Mouse (Mus musculus): ENCODE measurements around the gene Sept11. TPM values are rescaled to one million over a fixed set of nuclear protein-coding genes. Genes with fewer than 3 reads are reported as not detected.

Gene Sept11
- total and polyA plus RNA-seq, 3 experiments: 20.4 to 96.1 (median 46.1) TPM

DNA sequence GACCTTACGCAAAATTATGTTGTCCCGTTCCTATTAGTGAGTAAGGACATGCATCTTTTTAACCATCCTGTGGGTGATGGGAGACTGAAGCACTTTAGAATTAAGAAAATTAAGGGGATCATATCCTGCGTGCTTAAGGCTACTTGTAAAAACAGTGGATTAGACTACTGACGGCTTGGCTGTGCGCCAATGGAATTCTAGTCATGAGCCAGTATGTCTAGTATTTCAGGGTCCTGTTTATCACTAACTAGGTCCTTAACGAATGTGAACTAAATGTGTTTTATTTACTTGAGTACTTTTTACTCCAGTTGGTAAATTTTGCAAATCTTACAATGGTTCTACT lies 113.7 kb downstream of the Sept11 start:
- Histone ChIP-seq H3K9me3 (replicated peaks) (no peaks in the 10 kb centered on the region), H3K4me3 (ENCODE audit: low read depth, low read length) (peak overlapping the region; percentile 84), H3K27me3 (ENCODE audit: insufficient read depth, low read length) (no peaks in the 10 kb centered on the region), H3K4me1 (ENCODE audit: insufficient read depth, low read depth, low read length) (peaks cover 31% of the 10 kb centered on the region), H3K36me3 (replicated peaks) (peaks cover 3% of the 10 kb centered on the region)
- TF ChIP-seq GATA2 (IDR thresholded peaks at IDR 0.05; ENCODE audit: borderline replicate concordance, low read depth, low read length) (no peak), CTCF (IDR thresholded peaks at IDR 0.05; ENCODE audit: low read depth, low read length) (no peak), GATA1 (IDR thresholded peaks at IDR 0.05; ENCODE audit: borderline replicate concordance, low read length) (no peak), TAL1 (conservative IDR thresholded peaks at IDR 0.05; ENCODE audit: low read depth, low read length) (no peak), POLR2AphosphoS5 (IDR thresholded peaks at IDR 0.05; ENCODE audit: insufficient replicate concordance, low read depth, low read length) (no peak)
- DNase-seq (ENCODE audit: low spot score) (no peak), ATAC-seq (ENCODE audit: extremely low read depth, insufficient number of reproducible peaks, low FRiP score, poor library complexity, severe bottlenecking) (no peak)

DNA sequence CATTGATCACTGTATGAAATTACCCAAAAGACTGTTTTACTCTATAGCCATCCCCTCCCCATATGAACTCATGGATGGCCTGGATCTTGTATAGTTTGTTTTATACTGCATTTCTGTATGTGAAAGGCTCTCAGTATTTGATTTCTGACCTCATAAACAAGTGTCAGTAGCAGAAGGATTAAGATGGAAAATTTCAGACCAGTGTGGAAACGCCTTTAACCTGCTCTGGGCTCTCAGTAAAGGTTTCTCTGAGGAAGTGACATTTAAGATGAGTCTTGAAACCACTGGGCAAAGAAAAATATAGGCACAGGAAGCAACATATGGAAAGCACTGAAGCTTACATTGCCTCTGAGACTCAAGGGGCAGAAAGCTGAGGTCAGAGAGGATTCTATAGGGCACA lies 114.3 kb downstream of the Sept11 start:
- peaks cover 32% of the 10 kb centered on the region for H3K4me1 ChIP-seq (ENCODE audit: insufficient read depth, low read depth, low read length)
- no peak for ATAC-seq (ENCODE audit: extremely low read depth, insufficient number of reproducible peaks, low FRiP score, poor library complexity, severe bottlenecking)
- no peak for TF ChIP-seq GATA1 (IDR thresholded peaks at IDR 0.05; ENCODE audit: borderline replicate concordance, low read length)
- TF ChIP-seq CTCF (IDR thresholded peaks at IDR 0.05; ENCODE audit: low read depth, low read length): no peak
- no peak for TF ChIP-seq GATA2 (IDR thresholded peaks at IDR 0.05; ENCODE audit: borderline replicate concordance, low read depth, low read length)
- TF ChIP-seq POLR2AphosphoS5 (IDR thresholded peaks at IDR 0.05; ENCODE audit: insufficient replicate concordance, low read depth, low read length): no peak
- no peak for TF ChIP-seq TAL1 (conservative IDR thresholded peaks at IDR 0.05; ENCODE audit: low read depth, low read length)
- no peaks in the 10 kb centered on the region for H3K27me3 ChIP-seq (ENCODE audit: insufficient read depth, low read length)
- no peaks in the 10 kb centered on the region for H3K36me3 ChIP-seq (replicated peaks)
- no peaks in the 10 kb centered on the region for H3K9me3 ChIP-seq (replicated peaks)
- DNase-seq (ENCODE audit: low spot score): no peak
- no peak overlapping the region for H3K4me3 ChIP-seq (ENCODE audit: low read depth, low read length)

DNA sequence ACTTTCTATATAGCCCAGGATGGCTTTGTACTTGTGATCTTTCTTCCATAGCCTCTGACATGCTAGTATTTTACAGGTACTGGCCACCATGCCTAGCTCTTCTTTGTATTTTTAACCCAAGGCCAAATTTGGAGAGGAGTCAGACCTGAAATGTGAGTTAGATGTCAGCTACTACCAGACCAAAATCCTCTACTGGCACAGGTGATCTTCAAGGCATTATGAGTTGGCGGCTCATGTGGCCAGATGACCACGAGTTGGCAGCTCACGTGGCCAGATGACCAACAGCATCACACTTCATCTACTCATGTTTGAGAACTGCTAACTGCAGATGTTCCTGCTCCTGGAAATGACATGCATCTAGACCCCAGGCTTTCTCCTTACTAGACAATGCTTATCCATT lies 125.1 kb downstream of the Sept11 start:
- TF ChIP-seq TAL1 (conservative IDR thresholded peaks at IDR 0.05; ENCODE audit: low read depth, low read length): no peak
- TF ChIP-seq GATA1 (IDR thresholded peaks at IDR 0.05; ENCODE audit: borderline replicate concordance, low read length): no peak
- no peak for TF ChIP-seq GATA2 (IDR thresholded peaks at IDR 0.05; ENCODE audit: borderline replicate concordance, low read depth, low read length)
- no peak for TF ChIP-seq POLR2AphosphoS5 (IDR thresholded peaks at IDR 0.05; ENCODE audit: insufficient replicate concordance, low read depth, low read length)
- TF ChIP-seq CTCF (IDR thresholded peaks at IDR 0.05; ENCODE audit: low read depth, low read length): no peak
- no peaks in the 10 kb centered on the region for H3K9me3 ChIP-seq (replicated peaks)
- H3K4me1 ChIP-seq (ENCODE audit: insufficient read depth, low read depth, low read length): 0 out of 2 replicates have a peak, but pooled peaks cover 2% of the 10 kb centered on the region
- H3K27me3 ChIP-seq (ENCODE audit: insufficient read depth, low read length): peaks cover 24% of the 10 kb centered on the region
- no peak for DNase-seq (ENCODE audit: low spot score)
- no peak overlapping the region for H3K4me3 ChIP-seq (ENCODE audit: low read depth, low read length)
- no peaks in the 10 kb centered on the region for H3K36me3 ChIP-seq (replicated peaks)
- ATAC-seq (ENCODE audit: extremely low read depth, insufficient number of reproducible peaks, low FRiP score, poor library complexity, severe bottlenecking): no peak

DNA sequence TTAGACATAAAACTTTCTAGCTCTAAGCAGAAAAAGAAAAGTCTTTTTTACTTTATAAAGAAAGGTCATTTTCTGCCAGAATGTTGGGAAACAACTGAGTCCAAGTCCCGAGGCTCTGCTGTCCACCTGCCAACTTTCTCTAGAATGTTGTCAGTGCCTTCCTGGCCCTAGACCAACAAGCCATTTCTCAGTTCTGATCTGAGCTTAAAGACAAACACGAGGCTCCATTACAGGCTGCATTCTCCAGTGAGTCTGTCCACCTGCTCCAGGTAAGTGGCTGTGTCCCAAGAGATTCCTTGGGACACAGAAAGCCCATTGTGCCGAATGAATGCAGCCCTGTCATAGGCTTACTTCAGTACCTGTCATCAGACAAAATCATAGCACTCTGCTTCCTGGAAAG lies 128.4 kb downstream of the Sept11 start:
- Histone ChIP-seq H3K27me3 (ENCODE audit: insufficient read depth, low read length) (peaks cover 34% of the 10 kb centered on the region), H3K4me3 (ENCODE audit: low read depth, low read length) (no peak overlapping the region), H3K36me3 (replicated peaks) (no peaks in the 10 kb centered on the region), H3K9me3 (replicated peaks) (no peaks in the 10 kb centered on the region), H3K4me1 (ENCODE audit: insufficient read depth, low read depth, low read length) (peaks cover 6% of the 10 kb centered on the region)
- TF ChIP-seq POLR2AphosphoS5 (IDR thresholded peaks at IDR 0.05; ENCODE audit: insufficient replicate concordance, low read depth, low read length): no peak
- no peak for TF ChIP-seq GATA1 (IDR thresholded peaks at IDR 0.05; ENCODE audit: borderline replicate concordance, low read length)
- TF ChIP-seq GATA2 (IDR thresholded peaks at IDR 0.05; ENCODE audit: borderline replicate concordance, low read depth, low read length): no peak
- TF ChIP-seq TAL1 (conservative IDR thresholded peaks at IDR 0.05; ENCODE audit: low read depth, low read length): no peak
- no peak for DNase-seq (ENCODE audit: low spot score)
- ATAC-seq (ENCODE audit: extremely low read depth, insufficient number of reproducible peaks, low FRiP score, poor library complexity, severe bottlenecking): no peak

DNA sequence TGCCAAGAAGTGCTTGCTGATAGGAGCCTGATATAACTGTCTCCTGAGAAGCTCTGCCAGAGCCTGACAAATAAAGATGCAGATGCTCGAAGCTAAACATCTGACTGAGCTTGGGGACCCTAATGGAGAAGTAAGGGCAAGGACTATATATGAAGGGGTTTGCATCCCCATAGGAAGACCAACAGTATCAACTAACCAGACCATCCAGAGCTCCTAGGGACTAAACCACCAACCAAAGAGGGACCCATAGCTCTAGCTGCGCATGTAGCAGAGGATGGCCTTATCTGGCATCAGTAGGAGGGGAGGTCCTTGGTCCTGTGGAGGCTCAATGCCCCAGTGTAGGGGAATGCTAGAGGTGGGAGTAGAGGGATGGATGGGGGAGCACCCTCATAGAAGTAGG lies 131.3 kb downstream of the Sept11 start:
- ATAC-seq (ENCODE audit: extremely low read depth, insufficient number of reproducible peaks, low FRiP score, poor library complexity, severe bottlenecking) (no peak), DNase-seq (ENCODE audit: low spot score) (no peak)
- peaks cover 38% of the 10 kb centered on the region for H3K27me3 ChIP-seq (ENCODE audit: insufficient read depth, low read length)
- H3K4me3 ChIP-seq (ENCODE audit: low read depth, low read length): no peak overlapping the region
- H3K9me3 ChIP-seq (replicated peaks): no peaks in the 10 kb centered on the region
- peaks cover 15% of the 10 kb centered on the region for H3K4me1 ChIP-seq (ENCODE audit: insufficient read depth, low read depth, low read length)
- H3K36me3 ChIP-seq (replicated peaks): no peaks in the 10 kb centered on the region
- no peak for TF ChIP-seq GATA2 (IDR thresholded peaks at IDR 0.05; ENCODE audit: borderline replicate concordance, low read depth, low read length)
- TF ChIP-seq TAL1 (conservative IDR thresholded peaks at IDR 0.05; ENCODE audit: low read depth, low read length): no peak
- TF ChIP-seq CTCF (IDR thresholded peaks at IDR 0.05; ENCODE audit: low read depth, low read length): no peak
- TF ChIP-seq GATA1 (IDR thresholded peaks at IDR 0.05; ENCODE audit: borderline replicate concordance, low read length): no peak
- TF ChIP-seq POLR2AphosphoS5 (IDR thresholded peaks at IDR 0.05; ENCODE audit: insufficient replicate concordance, low read depth, low read length): no peak

Other genes with a start within 250 kb of the Sept11 start
- gene Sowahb, start 48.4 kb upstream of the Sept11 start, total RNA-seq (2014; fragmentation: Nextera tagmentation): not detected in 2 replicates
- 0.11 TPM in 1 of 2 replicates, not detected in the other for gene Sowahb, start 48.4 kb upstream of the Sept11 start, total RNA-seq (2017)
- not detected in 2 replicates for gene Sowahb, start 48.4 kb upstream of the Sept11 start, polyA plus RNA-seq (2012)
- gene Ccni, start 113.1 kb downstream of the Sept11 start, total RNA-seq (2014; fragmentation: Nextera tagmentation): 418 and 432 TPM in 2 replicates
- gene Ccni, start 113.1 kb downstream of the Sept11 start, total RNA-seq (2017): 272 and 302 TPM in 2 replicates
- gene Ccni, start 113.1 kb downstream of the Sept11 start, polyA plus RNA-seq (2012): 138 and 240 TPM in 2 replicates
- gene 2010109A12Rik, start 113.1 kb downstream of the Sept11 start, total RNA-seq (2014; fragmentation: Nextera tagmentation): 2.0 and 3.0 TPM in 2 replicates
- gene 2010109A12Rik, start 113.1 kb downstream of the Sept11 start, total RNA-seq (2017): 1.4 and 3.7 TPM in 2 replicates
- gene 2010109A12Rik, start 113.1 kb downstream of the Sept11 start, polyA plus RNA-seq (2012): 0.12 and 0.26 TPM in 2 replicates
- gene Ccng2, start 173.8 kb downstream of the Sept11 start, total RNA-seq (2014; fragmentation: Nextera tagmentation): 110 and 117 TPM in 2 replicates
- gene Ccng2, start 173.8 kb downstream of the Sept11 start, total RNA-seq (2017): 215 and 251 TPM in 2 replicates
- 30.9 and 35.2 TPM in 2 replicates for gene Ccng2, start 173.8 kb downstream of the Sept11 start, polyA plus RNA-seq (2012)

Measured in G1E (cell line).